Mouse (Mus musculus) small intestine, adult 2 months (tissue): Measurements from ENCODE around the gene Hydin.

ENCODE experiments used
- CTCF ChIP-seq: fragments of 200-500 bp; IDR thresholded peaks from 2 replicates; pipeline ENCODE4 v1.5.1; 2012; ENCODE audit warnings: low read depth, mild to moderate bottlenecking, control low read depth, inconsistent platforms, low read length, moderate library complexity, mixed read lengths; ENCODE audit not compliant: insufficient replicate concordance, insufficient read length; ENCODE audit errors: extremely low read depth
- POLR2A ChIP-seq: fragments of 200-500 bp; IDR thresholded peaks from 2 replicates; pipeline ENCODE4 v1.6.1; 2012; ENCODE audit warnings: low read depth, mild to moderate bottlenecking, control low read depth, inconsistent platforms, low read length, moderate library complexity

DNA sequence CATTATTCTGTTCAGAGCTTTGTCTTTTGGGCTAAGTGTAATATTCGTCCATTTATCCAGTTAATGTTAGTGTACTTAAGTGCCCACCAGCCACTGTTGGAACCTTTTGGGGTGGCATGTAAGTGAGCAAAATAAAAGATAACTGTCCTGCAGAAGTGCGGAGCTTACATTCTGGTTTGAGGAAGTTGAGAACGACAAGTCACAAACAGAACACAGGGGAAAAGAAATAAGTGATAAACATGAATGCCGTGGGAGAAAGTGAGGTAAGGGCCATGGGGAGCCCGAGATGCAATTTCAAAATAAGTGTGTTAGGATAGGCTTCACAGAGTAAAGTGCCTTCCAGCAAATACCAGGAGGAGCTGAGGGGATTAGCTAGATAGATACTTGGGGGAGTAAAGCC lies 48.3 kb upstream of the Hydin start:
- TF ChIP-seq POLR2A (no peak), CTCF (no peak)
